Mouse (Mus musculus) liver, postnatal 0 days (tissue): Measurements from ENCODE around the gene Carnmt1.

Experiments used
- CTCF ChIP-seq: sonication (generic); IDR thresholded peaks from 2 replicates; pipeline ENCODE4 v1.5.1; 2016; ENCODE audit warnings: antibody characterized with exemption, low read depth
- EP300 ChIP-seq: IDR thresholded peaks from 2 replicates; pipeline ENCODE4 v1.6.1; 2016; ENCODE audit warnings: antibody characterized with exemption, low read depth, mild to moderate bottlenecking

DNA sequence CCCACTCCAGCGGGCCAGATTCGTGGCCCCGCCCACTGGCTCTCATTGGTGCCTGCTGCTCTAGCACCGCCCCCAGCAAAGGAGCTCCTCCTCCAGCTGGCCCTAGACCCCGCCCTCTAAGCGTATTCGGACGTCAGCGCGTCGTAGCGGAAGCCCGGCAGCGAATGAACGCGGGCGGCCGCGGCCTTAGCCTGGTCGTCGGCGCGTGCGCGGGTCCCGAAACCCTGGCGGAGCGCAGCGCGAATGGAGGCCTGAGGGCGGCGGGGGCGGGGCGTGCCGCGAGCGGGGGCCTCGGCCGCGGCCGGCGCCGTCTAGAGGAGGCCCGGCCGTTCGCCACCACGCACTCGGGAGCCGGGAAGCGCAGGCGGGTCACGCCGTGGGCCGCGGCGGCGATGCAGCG lies at the start of gene Carnmt1:
- TF ChIP-seq EP300 (no peak), CTCF (no peak)
